Mouse (Mus musculus) limb, embryonic 12.5 days (tissue): ENCODE measurements around the gene Usp40. TPM values are rescaled to one million over a fixed set of nuclear protein-coding genes. Genes with fewer than 3 reads are reported as not detected.

Experiments used
- ATAC-seq: fragments of 200-750 bp; cut with Nextera tagmentation; 2 replicates; pipeline ENCODE4 v1.8.0; 2017; ENCODE audit warnings: low read depth, moderate TSS enrichment; ENCODE audit not compliant: insufficient number of reproducible peaks, insufficient read depth, low FRiP score, low TSS enrichment
- H3K27ac ChIP-seq: fragments of 300-500 bp; sonication (generic); 2 replicates; pipeline ENCODE4 v1.5.1; 2016; ENCODE audit warnings: mild to moderate bottlenecking, moderate library complexity
- H3K27me3 ChIP-seq: fragments of 300-500 bp; sonication (generic); 2 replicates; pipeline ENCODE4 v1.6.1; 2016; ENCODE audit warnings: mild to moderate bottlenecking, moderate library complexity
- H3K36me3 ChIP-seq: fragments of 300-500 bp; sonication (generic); 2 replicates; pipeline ENCODE4 v1.6.1; 2016; ENCODE audit warnings: mild to moderate bottlenecking, moderate library complexity
- H3K4me1 ChIP-seq: fragments of 300-500 bp; sonication (generic); replicated peaks from 2 replicates; pipeline ENCODE4 v1.6.1; 2016
- H3K4me2 ChIP-seq: fragments of 300-500 bp; sonication (generic); 2 replicates; pipeline ENCODE4 v1.6.1; 2016; ENCODE audit warnings: mild to moderate bottlenecking, moderate library complexity
- H3K4me3 ChIP-seq: fragments of 300-500 bp; sonication (generic); replicated peaks from 2 replicates; pipeline ENCODE4 v1.5.1; 2016; ENCODE audit warnings: mild to moderate bottlenecking
- H3K9ac ChIP-seq: fragments of 300-500 bp; sonication (generic); replicated peaks from 2 replicates; pipeline ENCODE4 v1.6.1; 2016; ENCODE audit warnings: mild to moderate bottlenecking, moderate library complexity
- H3K9me3 ChIP-seq: fragments of 300-500 bp; sonication (generic); 2 replicates; pipeline ENCODE4 v1.6.1; 2016; ENCODE audit warnings: mild to moderate bottlenecking, moderate library complexity
- WGBS: fragments of 180-500 bp; shearing (Covaris S2); methylation state at CpG from one replicate; pipeline ENCODE4 v1.1.7; 2016; 5-methylcytosine and 5-hydroxymethylcytosine counted together
- polyA plus RNA-seq: library from polyadenylated mRNA; unstranded; fragments of >200 nt; fragmentation: Nextera tagmentation; extraction: Ambion mirVana; gene quantifications from 2 replicates; pipeline ENCODE4 v1.2.1, GENCODE M21; 2016

Usp40 gene
- polyA plus RNA-seq, 1 experiment from 2014 or later: 57.8 TPM

GRCm38 (mm10) chr1:88007692-88008210, 600 bp downstream of the Usp40 start:
- 0 out of 2 replicates have a peak, but pooled peaks have one; percentile 60 for ATAC-seq
- Histone ChIP-seq H3K4me1 (no peaks in the 10 kb centered on the region), H3K9ac (peak overlapping the region; percentile 92), H3K36me3 (peaks cover 23% of the 10 kb centered on the region), H3K4me2 (peak overlapping the region; percentile 66), H3K27me3 (no peaks in the 10 kb centered on the region), H3K9me3 (no peaks in the 10 kb centered on the region), H3K4me3 (peak overlapping the region; percentile 70), H3K27ac (peak overlapping the region; percentile 96)
- WGBS: 5% methylated on average over 5 of the region's 5 CpGs

GRCm38 (mm10) chr1:87992716-87993115, 15.6 kb downstream of the Usp40 start:
- Histone ChIP-seq H3K9me3 (no peaks in the 10 kb centered on the region), H3K27me3 (no peaks in the 10 kb centered on the region), H3K9ac (no peak overlapping the region), H3K4me3 (no peak overlapping the region), H3K27ac (no peak overlapping the region), H3K36me3 (peaks cover 95% of the 10 kb centered on the region), H3K4me2 (no peak overlapping the region), H3K4me1 (no peaks in the 10 kb centered on the region)
- no peak for ATAC-seq
- WGBS: 92% methylated on average over 2 of the region's 2 CpGs

DNA sequence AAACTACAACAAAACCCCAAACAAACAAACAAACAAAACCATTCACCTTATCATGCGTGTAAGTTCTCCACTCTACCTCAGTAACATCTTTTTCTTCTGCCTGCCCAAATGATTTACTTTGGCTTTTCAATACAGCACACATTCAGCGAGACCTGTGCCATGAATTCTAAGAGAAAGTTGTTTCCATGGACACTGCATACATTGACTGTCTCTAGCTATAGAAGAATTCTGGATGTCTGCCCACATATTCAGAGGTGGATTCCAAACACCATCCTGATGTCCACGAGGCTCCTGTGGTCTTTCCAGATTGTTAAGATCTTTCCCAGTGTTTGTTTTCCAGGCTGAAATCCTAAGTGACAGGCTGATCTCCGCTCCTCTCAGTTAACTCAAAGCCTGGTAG, 26.1 kb downstream of the Usp40 start:
- H3K9ac ChIP-seq: no peak overlapping the region
- no peaks in the 10 kb centered on the region for H3K9me3 ChIP-seq
- H3K4me2 ChIP-seq: no peak overlapping the region
- no peaks in the 10 kb centered on the region for H3K27me3 ChIP-seq
- H3K36me3 ChIP-seq: peaks cover 88% of the 10 kb centered on the region
- ATAC-seq: no peak
- no peaks in the 10 kb centered on the region for H3K4me1 ChIP-seq
- no peak overlapping the region for H3K4me3 ChIP-seq
- no peak overlapping the region for H3K27ac ChIP-seq
- WGBS: 85% methylated on average over 4 of the region's 4 CpGs

- Histone ChIP-seq H3K4me3 (no peak overlapping the region), H3K27ac (no peak overlapping the region), H3K36me3 (peaks cover 79% of the 10 kb centered on the region), H3K9ac (no peak overlapping the region), H3K4me2 (no peak overlapping the region), H3K9me3 (no peaks in the 10 kb centered on the region), H3K4me1 (no peaks in the 10 kb centered on the region), H3K27me3 (no peaks in the 10 kb centered on the region)
- no peak for ATAC-seq
- WGBS: 83% methylated on average over 4 of the region's 4 CpGs
These were observed 38.0 kb downstream of the Usp40 start for GRCm38 (mm10) chr1:87970381-87970780.

DNA sequence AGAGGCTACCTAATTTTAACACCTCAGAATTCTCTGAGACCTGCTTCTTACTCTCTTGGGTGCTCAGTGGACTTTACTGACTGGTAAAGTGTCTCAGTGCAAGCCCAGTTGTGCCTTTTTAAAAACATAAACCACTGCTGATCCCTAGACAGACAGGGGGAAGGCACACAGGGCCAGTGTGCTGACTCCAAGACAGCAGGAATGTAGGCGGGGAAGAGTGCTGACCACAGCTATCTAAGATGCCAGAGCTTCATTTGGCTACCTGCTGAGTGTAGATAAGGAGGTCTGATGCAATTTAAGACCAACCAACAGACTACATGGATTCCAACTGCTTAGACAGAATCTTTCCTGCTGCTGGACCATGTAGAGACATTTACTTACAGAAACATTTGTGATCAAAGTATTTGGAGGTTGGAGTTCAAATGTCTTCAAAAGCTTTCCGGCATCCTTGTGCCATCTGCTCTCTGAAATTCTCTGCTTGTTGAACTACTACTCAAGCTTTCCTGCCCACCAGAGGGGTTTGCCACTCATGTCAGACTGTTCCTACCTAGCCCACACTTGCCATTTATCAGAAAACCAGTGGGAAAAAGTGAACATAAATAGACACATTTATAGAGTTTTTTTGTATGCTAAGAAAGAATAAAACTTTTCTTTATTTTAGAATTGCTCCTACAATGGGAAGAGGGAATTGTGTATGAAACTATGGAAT, 46.7 kb downstream of the Usp40 start:
- H3K36me3 ChIP-seq: peaks cover 79% of the 10 kb centered on the region

GRCm38 (mm10) chr1:87960752-87961151, 47.6 kb downstream of the Usp40 start:
- no peak overlapping the region for H3K4me2 ChIP-seq
- H3K27me3 ChIP-seq: no peaks in the 10 kb centered on the region
- H3K27ac ChIP-seq: no peak overlapping the region
- no peak overlapping the region for H3K4me3 ChIP-seq
- no peak overlapping the region for H3K9ac ChIP-seq
- H3K4me1 ChIP-seq: no peaks in the 10 kb centered on the region
- ATAC-seq: no peak
- no peaks in the 10 kb centered on the region for H3K9me3 ChIP-seq
- WGBS: 94% methylated on average over 4 of the region's 4 CpGs
- peaks cover 79% of the 10 kb centered on the region for H3K36me3 ChIP-seq

More for the DNA sequence above, 46.7 kb downstream of the Usp40 start:
- no peaks in the 10 kb centered on the region for H3K27me3 ChIP-seq
- no peak overlapping the region for H3K4me2 ChIP-seq
- WGBS: 82% methylated on average over 2 of the region's 2 CpGs
- no peak overlapping the region for H3K27ac ChIP-seq
- no peak overlapping the region for H3K9ac ChIP-seq
- no peak for ATAC-seq
- H3K4me1 ChIP-seq: no peaks in the 10 kb centered on the region
- H3K4me3 ChIP-seq: no peak overlapping the region
- H3K9me3 ChIP-seq: no peaks in the 10 kb centered on the region

DNA sequence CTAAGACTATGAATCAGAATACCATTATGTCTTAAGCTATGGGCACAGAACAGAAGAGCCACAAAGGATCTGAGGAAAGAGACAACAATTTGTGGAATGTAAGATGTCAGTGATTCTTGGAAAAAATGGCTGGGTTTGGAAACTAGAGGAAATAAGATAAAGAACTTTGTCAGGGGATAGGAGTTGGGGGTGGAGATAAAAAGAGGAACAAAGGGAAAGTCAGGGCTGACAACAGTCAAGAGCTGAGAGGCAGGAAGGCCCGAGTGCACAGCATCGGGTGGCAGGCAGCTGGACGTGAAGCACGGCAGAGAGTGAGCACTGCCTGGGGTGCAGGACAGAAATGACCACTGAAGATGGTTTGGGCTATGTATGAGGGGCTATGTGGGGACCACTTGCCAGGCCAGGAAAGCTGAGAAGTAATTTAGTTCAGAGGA, 48.3 kb downstream of the Usp40 start:
- WGBS: 69% methylated on average over 4 of the region's 4 CpGs
- no peak overlapping the region for H3K9ac ChIP-seq
- no peaks in the 10 kb centered on the region for H3K4me1 ChIP-seq
- no peaks in the 10 kb centered on the region for H3K9me3 ChIP-seq
- no peak for ATAC-seq
- no peak overlapping the region for H3K27ac ChIP-seq
- H3K36me3 ChIP-seq: peaks cover 85% of the 10 kb centered on the region
- no peaks in the 10 kb centered on the region for H3K27me3 ChIP-seq
- H3K4me2 ChIP-seq: no peak overlapping the region
- H3K4me3 ChIP-seq: no peak overlapping the region

- 91% methylated on average over 4 of the region's 4 CpGs for WGBS
- peaks cover 88% of the 10 kb centered on the region for H3K36me3 ChIP-seq
- H3K9ac ChIP-seq: no peak overlapping the region
- no peak overlapping the region for H3K27ac ChIP-seq
- no peaks in the 10 kb centered on the region for H3K4me1 ChIP-seq
- H3K4me3 ChIP-seq: no peak overlapping the region
- no peaks in the 10 kb centered on the region for H3K9me3 ChIP-seq
- no peak for ATAC-seq
- no peak overlapping the region for H3K4me2 ChIP-seq
- no peaks in the 10 kb centered on the region for H3K27me3 ChIP-seq
These were observed 48.8 kb downstream of the Usp40 start for GRCm38 (mm10) chr1:87959532-87959931.

DNA sequence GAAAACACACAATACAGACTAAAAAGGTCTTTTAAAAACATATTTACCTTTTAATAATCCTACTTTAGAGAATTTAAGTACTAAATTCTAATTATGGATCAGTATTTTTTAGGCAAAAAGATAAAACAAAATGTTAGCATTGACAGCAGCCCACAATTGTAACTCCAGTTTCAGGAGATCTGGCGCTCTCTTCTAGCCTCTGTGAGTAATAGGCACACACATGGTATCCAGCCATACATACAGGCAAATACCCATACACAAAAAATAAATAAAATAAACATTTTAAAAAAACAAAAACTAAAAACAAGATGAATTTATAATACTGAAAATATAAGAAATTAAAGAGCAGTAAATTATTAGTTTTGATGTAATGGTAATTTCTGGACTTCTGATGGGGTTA, 49.4 kb downstream of the Usp40 start:
- no peak overlapping the region for H3K4me3 ChIP-seq
- WGBS: 92% methylated on average over 1 of the region's 1 CpGs
- no peaks in the 10 kb centered on the region for H3K27me3 ChIP-seq
- H3K9me3 ChIP-seq: no peaks in the 10 kb centered on the region
- peaks cover 88% of the 10 kb centered on the region for H3K36me3 ChIP-seq
- no peak overlapping the region for H3K27ac ChIP-seq
- no peak overlapping the region for H3K9ac ChIP-seq
- H3K4me1 ChIP-seq: no peaks in the 10 kb centered on the region
- H3K4me2 ChIP-seq: no peak overlapping the region
- ATAC-seq: no peak

DNA sequence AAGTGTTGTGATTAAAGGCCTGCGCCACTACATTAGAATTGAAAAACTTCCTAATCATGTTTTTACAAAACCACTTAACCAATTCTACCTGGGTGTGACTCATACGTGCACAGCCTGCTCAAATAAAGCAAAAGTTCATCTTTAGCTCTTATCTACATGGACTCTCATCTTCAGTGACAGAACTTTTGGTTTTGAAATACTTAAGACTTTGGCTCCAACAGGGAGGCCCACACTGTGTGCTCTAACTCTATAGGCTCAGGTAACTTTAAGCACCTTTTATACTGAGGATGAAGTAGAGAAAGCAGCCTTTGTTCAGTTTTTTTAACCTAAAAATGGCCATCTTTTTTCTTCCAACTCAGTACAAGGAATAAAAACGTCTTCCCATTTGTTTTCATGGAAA, 55.3 kb downstream of the Usp40 start:
- Histone ChIP-seq H3K27me3 (no peaks in the 10 kb centered on the region), H3K4me3 (no peak overlapping the region), H3K27ac (no peak overlapping the region), H3K9ac (no peak overlapping the region), H3K4me1 (no peaks in the 10 kb centered on the region), H3K4me2 (no peak overlapping the region), H3K36me3 (peaks cover 97% of the 10 kb centered on the region), H3K9me3 (no peaks in the 10 kb centered on the region)
- ATAC-seq: no peak
- WGBS: 84% methylated on average over 3 of the region's 3 CpGs

GRCm38 (mm10) chr1:87951641-87952040, 56.7 kb downstream of the Usp40 start:
- Histone ChIP-seq H3K27ac (no peak overlapping the region), H3K4me2 (no peak overlapping the region), H3K27me3 (no peaks in the 10 kb centered on the region), H3K4me3 (no peak overlapping the region), H3K36me3 (peaks cover 98% of the 10 kb centered on the region), H3K4me1 (no peaks in the 10 kb centered on the region), H3K9me3 (no peaks in the 10 kb centered on the region), H3K9ac (no peak overlapping the region)
- 94% methylated on average over 3 of the region's 3 CpGs for WGBS
- ATAC-seq: no peak

GRCm38 (mm10) chr1:87947681-87948091, 60.7 kb downstream of the Usp40 start:
- Histone ChIP-seq H3K9me3 (no peaks in the 10 kb centered on the region), H3K9ac (no peak overlapping the region), H3K4me2 (no peak overlapping the region), H3K4me1 (no peaks in the 10 kb centered on the region), H3K27me3 (no peaks in the 10 kb centered on the region), H3K27ac (no peak overlapping the region), H3K4me3 (no peak overlapping the region), H3K36me3 (peaks cover 98% of the 10 kb centered on the region)
- ATAC-seq: no peak
- 93% methylated on average over 6 of the region's 6 CpGs for WGBS
